Mouse (Mus musculus): ENCODE measurements around the gene Slc25a26.

Slc25a26 gene

GRCm38 (mm10) chr6:94499897-94500623 lies at the start of gene Slc25a26:
Gene Slc25a26 (plus strand): TSS chr6:94500331.
- peak; percentile 95 for DNase-seq

- DNase-seq, result peak; percentile 78
Observed at GRCm38 (mm10) chr6:94464037-94464891, 35.9 kb upstream of the Slc25a26 start.

- DNase-seq, result peak; percentile 25
Observed at GRCm38 (mm10) chr6:94466508-94467205, 33.5 kb upstream of the Slc25a26 start.

- no peak for DNase-seq
Observed at GRCm38 (mm10) chr6:94492739-94493138, 7.4 kb upstream of the Slc25a26 start.

DNA sequence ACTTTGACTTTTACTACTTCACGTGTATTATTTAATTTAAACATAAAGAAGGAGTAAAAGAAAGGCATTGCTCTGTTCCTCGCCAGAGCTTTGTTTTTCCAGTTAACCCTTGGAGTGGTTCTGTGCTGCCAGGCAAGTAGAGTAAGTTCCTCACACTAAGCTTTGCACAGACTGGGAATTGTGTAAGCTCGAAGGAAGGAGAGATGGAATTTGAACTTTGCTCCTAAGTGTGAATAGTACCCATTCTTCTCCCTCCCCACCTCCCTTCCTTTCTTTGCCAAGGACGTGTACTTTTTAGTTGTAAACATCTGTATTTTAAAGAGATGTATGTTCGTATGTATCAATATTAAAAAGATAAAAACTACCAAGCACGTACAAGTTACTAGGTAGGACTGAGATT lies 3.8 kb downstream of the Slc25a26 start:
- DNase-seq, result no peak

DNA sequence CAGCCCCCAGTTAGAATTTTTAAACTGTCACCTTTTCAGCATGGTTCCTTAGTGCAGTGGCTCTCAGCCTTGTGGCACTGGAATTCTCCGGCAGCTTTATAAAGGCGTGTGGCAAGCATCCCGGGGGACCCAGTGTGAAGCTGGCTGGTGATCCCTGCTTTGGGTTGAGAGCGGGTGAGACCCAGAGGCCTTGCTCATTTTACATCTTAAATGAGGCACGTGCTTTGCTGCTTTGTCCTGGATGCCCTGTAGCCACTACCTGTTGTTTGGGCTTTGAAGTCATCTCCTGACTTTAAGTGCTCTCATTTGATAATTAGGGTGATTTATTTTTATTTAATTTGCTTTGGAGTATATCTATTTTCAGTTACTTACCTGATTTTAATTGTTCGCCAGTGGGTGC lies 7.8 kb downstream of the Slc25a26 start:
- DNase-seq, result no peak

- DNase-seq, result no peak
Observed at GRCm38 (mm10) chr6:94508807-94509206, 8.7 kb downstream of the Slc25a26 start.

DNA sequence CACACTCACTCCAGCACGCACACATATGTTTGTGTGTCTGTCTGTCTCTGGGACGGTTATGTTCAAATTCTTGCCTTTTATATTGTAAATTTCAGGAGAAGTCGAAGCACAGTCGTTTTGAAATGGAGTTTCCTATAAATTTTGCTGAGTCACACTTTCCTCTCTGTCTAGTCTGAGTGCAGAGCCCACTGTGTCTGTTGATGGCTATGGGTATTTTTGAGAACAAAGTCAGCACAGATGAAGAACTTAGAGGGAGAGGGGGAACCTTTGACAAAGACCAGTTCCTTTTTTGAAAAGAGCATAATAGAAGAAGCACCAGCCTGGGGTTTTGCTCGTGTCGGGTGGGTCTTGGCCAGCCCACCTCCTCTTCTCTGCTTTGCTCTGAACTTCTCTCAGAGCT lies 9.1 kb downstream of the Slc25a26 start:
- no peak for DNase-seq

DNA sequence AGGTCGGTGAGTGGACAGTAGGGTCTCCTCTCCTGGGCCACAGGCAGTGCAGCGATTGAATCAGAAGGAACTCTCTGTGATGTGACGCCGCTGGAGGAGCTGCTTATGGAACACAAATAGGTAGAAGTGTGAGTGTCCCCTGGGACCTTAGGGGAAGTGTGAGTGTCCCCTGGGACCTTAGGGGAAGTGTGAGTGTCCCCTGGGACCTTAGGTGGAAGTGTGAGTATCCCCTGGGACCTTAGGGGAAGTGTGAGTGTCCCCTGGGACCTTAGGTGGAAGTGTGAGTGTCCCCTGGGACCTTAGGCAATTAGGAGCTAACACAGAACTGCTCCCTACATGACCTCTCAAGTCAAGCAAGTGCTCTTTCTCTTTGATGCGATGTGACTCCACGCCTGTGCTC lies 18.0 kb downstream of the Slc25a26 start:
- no peak for DNase-seq

DNA sequence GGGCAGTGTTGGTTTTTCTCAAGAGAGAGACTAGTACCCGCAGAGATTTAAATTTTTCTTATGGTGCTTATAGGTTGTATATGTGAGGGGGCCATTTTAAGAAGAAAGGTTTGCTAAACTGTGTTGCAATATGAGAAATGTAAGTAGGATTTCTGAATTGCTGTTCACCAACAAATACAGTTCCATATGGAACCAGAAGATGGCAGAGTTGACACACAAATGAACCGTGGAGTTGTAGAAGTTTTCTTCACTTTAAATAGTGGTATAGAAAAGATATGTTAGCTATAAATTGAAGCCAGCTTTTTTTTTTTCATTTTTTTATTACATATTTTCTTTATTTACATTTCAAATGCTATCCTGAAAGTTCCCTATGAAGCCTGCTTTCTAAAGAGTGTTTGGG lies 24.2 kb downstream of the Slc25a26 start:
- peak; percentile 62 for DNase-seq

DNA sequence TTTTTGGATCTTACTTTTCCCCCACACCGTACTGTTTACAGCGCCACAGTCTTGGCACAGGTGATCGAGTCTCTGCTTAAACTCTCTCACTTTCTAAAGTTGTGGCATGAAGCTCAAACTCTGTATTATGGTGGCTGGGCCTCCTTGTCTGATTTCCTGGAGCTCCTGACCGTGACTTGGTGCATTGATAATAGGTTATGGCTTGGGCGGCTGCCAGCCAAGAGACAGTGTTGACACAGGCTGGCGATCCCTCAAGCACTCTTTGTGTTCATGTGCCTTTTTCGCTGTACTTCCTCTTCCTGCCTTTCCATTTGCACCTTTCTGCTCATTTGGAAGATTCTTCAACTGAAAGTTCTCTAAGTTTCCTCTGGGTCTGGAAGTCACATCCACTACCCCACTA lies 30.6 kb downstream of the Slc25a26 start:
- no peak for DNase-seq

DNA sequence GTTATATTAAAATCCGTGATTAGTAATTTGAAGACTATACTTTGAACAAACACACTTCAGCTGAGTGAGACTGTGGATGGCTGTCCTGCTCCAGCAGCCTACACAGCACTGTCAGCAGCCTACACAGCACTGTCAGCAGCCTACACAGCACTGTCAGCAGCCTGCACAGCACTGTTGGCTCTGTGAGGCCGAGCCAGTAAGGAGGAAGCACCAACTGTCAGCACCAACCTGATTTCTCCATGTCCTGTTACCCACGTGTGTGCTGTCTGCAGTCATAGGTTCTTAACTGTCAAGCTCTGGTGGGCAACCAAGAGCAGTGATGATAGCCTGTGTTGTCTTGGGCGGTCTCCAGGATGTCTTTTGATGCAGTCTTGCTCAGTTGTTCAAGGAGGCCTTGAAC lies 32.0 kb downstream of the Slc25a26 start:
- no peak for DNase-seq

- no peak for DNase-seq
Observed at GRCm38 (mm10) chr6:94536478-94536877, 36.3 kb downstream of the Slc25a26 start.

GRCm38 (mm10) chr6:94537652-94538051 lies 37.5 kb downstream of the Slc25a26 start:
- DNase-seq, result no peak

GRCm38 (mm10) chr6:94540090-94540489 lies 40.0 kb downstream of the Slc25a26 start:
- no peak for DNase-seq

GRCm38 (mm10) chr6:94540615-94541014 lies 40.5 kb downstream of the Slc25a26 start:
- DNase-seq, result no peak

- DNase-seq, result no peak
Observed at GRCm38 (mm10) chr6:94541133-94541532, 41.0 kb downstream of the Slc25a26 start.

DNA sequence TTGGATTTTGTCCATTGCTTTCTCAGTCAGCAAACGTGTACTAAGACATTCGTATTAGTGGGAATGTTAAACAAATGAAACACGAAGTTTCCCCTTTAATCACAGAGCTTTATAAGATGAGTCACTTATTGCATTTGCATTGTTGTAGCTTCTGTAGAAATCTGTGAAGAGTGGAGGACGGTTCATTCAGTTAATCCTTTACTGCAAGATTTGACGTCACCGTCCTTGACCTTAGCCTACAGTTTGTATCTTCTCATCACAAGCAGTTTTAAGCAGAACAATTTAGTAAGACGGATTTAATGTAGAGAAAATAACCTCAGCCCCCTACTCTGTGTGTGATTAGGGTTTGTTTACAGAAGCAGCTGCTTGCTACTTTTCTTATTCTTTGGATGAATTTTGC lies 41.7 kb downstream of the Slc25a26 start:
- no peak for DNase-seq

GRCm38 (mm10) chr6:94543902-94544840 lies 44.0 kb downstream of the Slc25a26 start:
- peak; percentile 63 for DNase-seq

GRCm38 (mm10) chr6:94547239-94547638 lies 47.1 kb downstream of the Slc25a26 start:
- no peak for DNase-seq

- DNase-seq, result no peak
Observed at GRCm38 (mm10) chr6:94550298-94550697, 50.2 kb downstream of the Slc25a26 start.

DNA sequence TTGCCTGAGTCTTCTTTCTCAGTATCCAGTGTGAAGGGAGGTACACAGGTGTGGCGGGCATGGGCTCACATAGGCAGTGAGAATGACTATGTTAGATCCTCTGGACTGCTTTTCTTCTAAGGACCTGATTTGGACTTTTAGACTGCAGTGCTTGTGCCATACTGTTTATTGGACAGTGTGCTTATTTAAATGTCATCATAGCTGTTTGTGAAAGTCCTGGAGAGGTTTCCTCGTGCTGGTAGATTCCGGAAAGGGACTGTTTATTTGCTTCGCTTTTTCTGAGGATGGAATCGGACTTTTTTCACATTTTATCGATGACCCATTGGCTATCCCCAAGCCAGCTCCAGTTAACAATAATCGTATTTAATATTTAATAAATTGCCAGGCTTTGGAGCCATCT lies 50.7 kb downstream of the Slc25a26 start:
- DNase-seq, result no peak

All from retina, postnatal 1 day (tissue).